Mouse (Mus musculus): Measurements from ENCODE around the gene Nln. TPM values are rescaled to one million over a fixed set of nuclear protein-coding genes. Genes with fewer than 3 reads are reported as not detected.

The Nln gene
- total and polyA plus RNA-seq, 3 experiments = 38.5 to 76.5 (median 51.2) TPM

- peak overlapping the region; percentile 69 to 99 (median 87) for H3K4me3 ChIP-seq (replicated peaks in 1 of 3; ENCODE audit: low read depth in 2 of 3, low read length in 2 of 3, poor library complexity in 1 of 3)
- peak overlapping the region; percentile 100 for H3K4me2 ChIP-seq (ENCODE audit: insufficient read depth, low read depth, poor library complexity, severe bottlenecking)
- H3K27me3 ChIP-seq (replicated peaks) = no peaks in the 10 kb centered on the region
- peak overlapping the region; percentile 83 for H3K9ac ChIP-seq (ENCODE audit: insufficient read depth, low read depth)
- H3K9me3 ChIP-seq (replicated peaks; ENCODE audit: low read length) = peaks cover 7% of the 10 kb centered on the region
- in situ Hi-C loops (cut with MboI; ENCODE audit: low pct_ligation_motif_present, low pct_unique_long_range_greater_than_20kb, low sequenced_read_pairs) = no loop called here
- H3K27ac ChIP-seq (ENCODE audit: insufficient read depth, low read depth) = peak overlapping the region; percentile 68
- DNase-seq (ENCODE audit: extremely low read depth) = no peak
- dilution Hi-C loops (cut with MboI; ENCODE audit: extremely low pct_ligation_motif_present, extremely low pct_unique_long_range_greater_than_20kb, low sequenced_read_pairs) = no loop called here
- peaks cover 21% of the 10 kb centered on the region for H3K79me2 ChIP-seq (replicated peaks; ENCODE audit: control insufficient read depth, extremely low read depth, insufficient read depth, poor library complexity, severe bottlenecking)
- TF ChIP-seq CHD1 (IDR thresholded peaks at IDR 0.05; ENCODE audit: low read depth, low read length) = no peak
- TF ChIP-seq NELFE (IDR thresholded peaks at IDR 0.05; ENCODE audit: low read depth, low read length) = no peak
- TF ChIP-seq E2F4 (IDR thresholded peaks at IDR 0.05; ENCODE audit: insufficient replicate concordance, low read depth, low read length) = no peak
- TF ChIP-seq USF2 (conservative IDR thresholded peaks at IDR 0.05; ENCODE audit: low read depth, low read length) = no peak
- no peak for TF ChIP-seq SIN3A (IDR thresholded peaks at IDR 0.05; ENCODE audit: low read length)
- TF ChIP-seq BHLHE40 (IDR thresholded peaks at IDR 0.05; ENCODE audit: low read depth, low read length) = no peak
- no peak for TF ChIP-seq USF1 (IDR thresholded peaks at IDR 0.05; ENCODE audit: low read depth, low read length)
- TF ChIP-seq JUN (IDR thresholded peaks at IDR 0.05; ENCODE audit: insufficient read depth, low read depth, low read length) = no peak
- TF ChIP-seq ETS1 (conservative IDR thresholded peaks at IDR 0.05; ENCODE audit: low read depth, low read length) = no peak
- no peak for TF ChIP-seq MAFK (IDR thresholded peaks at IDR 0.05; ENCODE audit: insufficient replicate concordance, low read length)
- TF ChIP-seq PAX5 (IDR thresholded peaks at IDR 0.05; ENCODE audit: low read length) = no peak
- TF ChIP-seq TBP (conservative IDR thresholded peaks at IDR 0.05; ENCODE audit: low read depth, low read length) = no peak
- TF ChIP-seq EP300 (IDR thresholded peaks at IDR 0.05; ENCODE audit: low read length) = no peak
- no peak for TF ChIP-seq CHD2 (IDR thresholded peaks at IDR 0.05; ENCODE audit: low read length)
- H3K36me3 ChIP-seq (replicated peaks in 1 of 2; ENCODE audit: control insufficient read depth in 1 of 2, insufficient read depth in 1 of 2, low read length in 1 of 2) = peaks cover 0 to 37% of the 10 kb centered on the region in 2 experiments
- H3K4me1 ChIP-seq (ENCODE audit: control insufficient read depth in 1 of 2, insufficient read depth in 2 of 2) = peaks cover 0 to 17% of the 10 kb centered on the region in 2 experiments; a peak in 3 of 4 replicates
Observed at GRCm38 (mm10) chr13:104108651-104109287, 645 bp downstream of the Nln start.

DNA sequence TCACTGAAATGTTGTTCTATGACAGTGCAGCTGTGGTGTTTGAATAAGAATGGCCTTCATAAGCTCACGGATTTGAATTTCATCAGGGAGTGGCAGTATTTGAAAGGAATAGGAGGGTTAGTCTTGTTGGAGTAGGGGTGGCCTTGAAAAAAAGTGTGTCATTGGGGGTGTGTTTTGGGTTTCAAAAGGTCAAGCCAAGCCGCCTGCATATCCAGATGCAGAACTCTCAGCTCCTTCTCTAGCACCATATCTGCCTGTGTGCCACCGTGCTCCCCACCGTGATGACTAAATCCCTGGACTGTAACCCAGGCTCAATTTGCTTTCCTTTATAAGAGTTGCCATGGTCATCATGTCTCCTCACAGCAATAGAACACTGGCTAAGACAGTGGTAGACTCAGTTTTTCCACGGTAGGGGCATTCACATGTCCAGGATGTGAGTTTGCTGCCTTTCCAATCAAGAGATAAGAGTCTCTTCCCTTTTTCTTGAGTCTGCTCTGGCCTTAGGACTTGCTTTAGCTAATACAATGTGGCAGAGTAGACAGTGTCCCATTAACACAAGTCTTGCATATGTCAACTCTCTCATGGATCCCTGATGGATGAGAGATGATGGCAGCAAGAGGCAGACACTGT, 7.7 kb downstream of the Nln start:
- TF ChIP-seq JUND (conservative IDR thresholded peaks at IDR 0.05; ENCODE audit: low read depth, low read length) (peak; percentile 55; the same call in 1 of the 2 replicates), USF1 (IDR thresholded peaks at IDR 0.05; ENCODE audit: low read depth, low read length) (no peak), JUN (IDR thresholded peaks at IDR 0.05; ENCODE audit: insufficient read depth, low read depth, low read length) (peak; percentile 24; the same call in 1 of the 2 replicates), EP300 (IDR thresholded peaks at IDR 0.05; ENCODE audit: low read length) (peak; percentile 21; the same call in 1 of the 2 replicates), CHD1 (IDR thresholded peaks at IDR 0.05; ENCODE audit: low read depth, low read length) (0 out of 2 replicates have a peak, but pooled peaks have one; percentile 17), HCFC1 (IDR thresholded peaks at IDR 0.05; ENCODE audit: low read depth, low read length) (no peak)
- Histone ChIP-seq H3K9me3 (replicated peaks; ENCODE audit: low read length) (peaks cover 7% of the 10 kb centered on the region), H3K4me2 (ENCODE audit: insufficient read depth, low read depth, poor library complexity, severe bottlenecking) (no peak overlapping the region), H3K27me3 (replicated peaks) (no peaks in the 10 kb centered on the region), H3K4me3 (replicated peaks in 1 of 3; ENCODE audit: low read depth in 2 of 3, low read length in 2 of 3, poor library complexity in 1 of 3) (no peak overlapping the region), H3K36me3 (replicated peaks in 1 of 2; ENCODE audit: control insufficient read depth in 1 of 2, insufficient read depth in 1 of 2, low read length in 1 of 2) (peaks cover 0 to 52% of the 10 kb centered on the region in 2 experiments), H3K4me1 (ENCODE audit: control insufficient read depth in 1 of 2, insufficient read depth in 2 of 2) (peaks cover 6 to 44% of the 10 kb centered on the region in 2 experiments; a peak in 3 of 4 replicates), H3K79me2 (replicated peaks; ENCODE audit: control insufficient read depth, extremely low read depth, insufficient read depth, poor library complexity, severe bottlenecking) (peaks cover 15% of the 10 kb centered on the region), H3K27ac (ENCODE audit: insufficient read depth, low read depth) (peak overlapping the region; percentile 14; the same call in 1 of the 2 replicates), H3K9ac (ENCODE audit: insufficient read depth, low read depth) (no peak overlapping the region)
- in situ Hi-C loops (cut with MboI; ENCODE audit: low pct_ligation_motif_present, low pct_unique_long_range_greater_than_20kb, low sequenced_read_pairs) = no loop called here
- DNase-seq (ENCODE audit: extremely low read depth) = no peak
- dilution Hi-C loops (cut with MboI; ENCODE audit: extremely low pct_ligation_motif_present, extremely low pct_unique_long_range_greater_than_20kb, low sequenced_read_pairs) = no loop called here

All from CH12.LX (cell line).